Comparison of ENCODE assay signal across 10 mouse cellular contexts in genomic region chr16:46495201-46495600, GRCm38 (mm10). TPM values are rescaled to one million over a fixed set of nuclear protein-coding genes. Genes with fewer than 3 reads are reported as not detected.
DNase-seq lines count a peak whose midpoint lies in the region; ATAC-seq and TF ChIP-seq lines count a peak whose summit lies in the region.
"Had no signal": no experiment of that assay in that cellular context is flagged by ENCODE, and none has a peak within 500 bp of the region (broad histone marks: within the 10 kb centered on the region; RNA-seq: fewer than 3 reads in every experiment).

No protein-coding gene starts in this region.

- no peak for TF ChIP-seq POLR2A in cortical plate, adult 2 months (IDR thresholded peaks at IDR 0.05; ENCODE audit: extremely low read depth, insufficient read depth, low read length)

- H3K27ac ChIP-seq in kidney, embryonic 14.5 days (ENCODE audit: low read depth, low read length): no peak overlapping the region
- peak overlapping the region; percentile 26; the same call in 1 of the 2 replicates for H3K27ac ChIP-seq in cortical plate, adult 2 months (ENCODE audit: insufficient read depth, low read length)
- no peak overlapping the region for H3K27ac ChIP-seq in hindbrain, embryonic 13.5 days
- no peak overlapping the region for H3K27ac ChIP-seq in midbrain, embryonic 12.5 days (replicated peaks)

- no peaks in the 10 kb centered on the region for H3K36me3 ChIP-seq in kidney, embryonic 14.5 days (ENCODE audit: control insufficient read depth, insufficient read depth, low read length)
- H3K36me3 ChIP-seq in hindbrain, embryonic 13.5 days: no peaks in the 10 kb centered on the region
- no peaks in the 10 kb centered on the region for H3K36me3 ChIP-seq in midbrain, embryonic 12.5 days

- H3K4me3 ChIP-seq in kidney, embryonic 14.5 days (ENCODE audit: low read length): peak overlapping the region; percentile 88
- peak overlapping the region; percentile 94 for H3K4me3 ChIP-seq in cortical plate, adult 2 months (ENCODE audit: insufficient read depth, low read length)
- H3K4me3 ChIP-seq in hindbrain, embryonic 13.5 days: peak overlapping the region; percentile 90
- H3K4me3 ChIP-seq in midbrain, embryonic 12.5 days: peak overlapping the region; percentile 94

- peaks cover 9% of the 10 kb centered on the region for H3K4me1 ChIP-seq in kidney, embryonic 14.5 days (ENCODE audit: control insufficient read depth, insufficient read depth, low read length)
- no peaks in the 10 kb centered on the region for H3K4me1 ChIP-seq in cortical plate, adult 2 months (ENCODE audit: control insufficient read depth, insufficient read depth, low read length)
- H3K4me1 ChIP-seq in hindbrain, embryonic 13.5 days (replicated peaks): peaks cover 26% of the 10 kb centered on the region
- peaks cover 17% of the 10 kb centered on the region for H3K4me1 ChIP-seq in midbrain, embryonic 12.5 days

- 15% methylated on average over 3 of the region's 3 CpGs for WGBS in kidney, embryonic 14.5 days
- WGBS in hindbrain, embryonic 13.5 days: 20% methylated on average over 3 of the region's 3 CpGs
- 14% methylated on average over 3 of the region's 3 CpGs for WGBS in midbrain, embryonic 12.5 days

- no peaks in the 10 kb centered on the region for H3K9me3 ChIP-seq in kidney, embryonic 14.5 days (ENCODE audit: control insufficient read depth, low read length)
- no peaks in the 10 kb centered on the region for H3K9me3 ChIP-seq in hindbrain, embryonic 13.5 days
- H3K9me3 ChIP-seq in midbrain, embryonic 12.5 days: no peaks in the 10 kb centered on the region

- H3K4me2 ChIP-seq in kidney, embryonic 14.5 days (replicated peaks; ENCODE audit: low read depth, low read length): peak overlapping the region; percentile 88
- peak overlapping the region; percentile 85 for H3K4me2 ChIP-seq in hindbrain, embryonic 13.5 days
- H3K4me2 ChIP-seq in midbrain, embryonic 12.5 days (replicated peaks): peak overlapping the region; percentile 81

- no peak for ATAC-seq in kidney, embryonic 14.5 days (ENCODE audit: low FRiP score, low TSS enrichment)
- no peak for ATAC-seq in hindbrain, embryonic 13.5 days (ENCODE audit: low FRiP score)
- no peak for ATAC-seq in midbrain, embryonic 12.5 days (ENCODE audit: low FRiP score, low read depth)

- intact Hi-C loops in gastrocnemius, postnatal 14 days (cut with DNase I; ENCODE audit: low total_unique reads): no loop called here

- H3K9ac ChIP-seq in kidney, embryonic 14.5 days (ENCODE audit: low read depth, low read length): peak overlapping the region; percentile 96; the same call in 1 of the 2 replicates
- peak overlapping the region; percentile 92 for H3K9ac ChIP-seq in hindbrain, embryonic 13.5 days
- peak overlapping the region; percentile 95; the same call in 1 of the 2 replicates for H3K9ac ChIP-seq in midbrain, embryonic 12.5 days (replicated peaks)

- DNase-seq in kidney, adult 18-20 months: no peak
- no peak for DNase-seq in layer of hippocampus, adult 18-20 months (ENCODE audit: low spot score in 2 of 2)
- DNase-seq in gastrocnemius, postnatal 14 days: no peak
- no peak for DNase-seq in frontal cortex, postnatal 14 days (ENCODE audit: low spot score in 2 of 2)
- DNase-seq: kidney, postnatal 14 days had no signal

- no peak for TF ChIP-seq CTCF in cortical plate, adult 2 months (IDR thresholded peaks at IDR 0.05; ENCODE audit: extremely low read depth, insufficient read depth, low read length)

- no peaks in the 10 kb centered on the region for H3K27me3 ChIP-seq in kidney, embryonic 14.5 days (ENCODE audit: control insufficient read depth, insufficient read depth, low read length)
- no peaks in the 10 kb centered on the region for H3K27me3 ChIP-seq in hindbrain, embryonic 13.5 days
- no peaks in the 10 kb centered on the region for H3K27me3 ChIP-seq in midbrain, embryonic 12.5 days

RNA-seq across cellular contexts. Expression of gene Nectin3, which starts 3.1 kb away (rescaled TPM):
- 43.5 and 50.9 TPM in 2 replicates for polyA plus RNA-seq in kidney, embryonic 14.5 days (2014; fragmentation: Nextera tagmentation; extraction: Ambion mirVana)
- polyA plus RNA-seq in cortical plate, adult 2 months (2012; rRNA removed): 21.9 and 24.0 TPM in 2 replicates
- polyA plus RNA-seq in hindbrain, embryonic 13.5 days (2015; fragmentation: Nextera tagmentation; extraction: Ambion mirVana): 24.8 and 29.7 TPM in 2 replicates
- 51.0 and 66.5 TPM in 2 replicates for polyA plus RNA-seq in midbrain, embryonic 12.5 days (2016; fragmentation: Nextera tagmentation; extraction: Ambion mirVana)
- total RNA-seq in layer of hippocampus, adult 18-20 months (2021): 10 to 100 TPM; 44.3 to 48.5 TPM
- 10 to 100 TPM; 10.1 to 10.5 TPM for total RNA-seq in gastrocnemius, postnatal 14 days (2021)
- total RNA-seq: MEL had no signal
